In genomic region chr13:43820071-43820470, GRCm38 (mm10) we compare ENCODE assay signal across 25 mouse cellular contexts. TPM values are rescaled to one million over a fixed set of nuclear protein-coding genes. Genes with fewer than 3 reads are reported as not detected.
DNase-seq lines count a peak whose midpoint lies in the region; ATAC-seq and TF ChIP-seq lines count a peak whose summit lies in the region.
"Had no signal": no experiment of that assay in that cellular context is flagged by ENCODE, and none has a peak within 500 bp of the region (broad histone marks: within the 10 kb centered on the region; RNA-seq: fewer than 3 reads in every experiment).

No protein-coding gene starts in this region.

- no peaks in the 10 kb centered on the region for H3K36me3 ChIP-seq in midbrain, embryonic 11.5 days (ENCODE audit: control insufficient read depth, insufficient read depth, low read length)
- H3K36me3 ChIP-seq in midbrain, embryonic 15.5 days (replicated peaks): no peaks in the 10 kb centered on the region
- no peaks in the 10 kb centered on the region for H3K36me3 ChIP-seq in intestine, embryonic 15.5 days
- H3K36me3 ChIP-seq in intestine, embryonic 16.5 days (ENCODE audit: control insufficient read depth, insufficient read depth, low read length): no peaks in the 10 kb centered on the region
- no peaks in the 10 kb centered on the region for H3K36me3 ChIP-seq in intestine, postnatal 0 days (ENCODE audit: control insufficient read depth, insufficient read depth)
- H3K36me3 ChIP-seq: G1E had no signal

- peak; percentile 28 for DNase-seq in midbrain, embryonic 11.5 days (ENCODE audit: low spot score, missing footprints)
- no peak for DNase-seq in spleen, adult 12 weeks (ENCODE audit: low spot score)
- no peak for DNase-seq in adrenal gland, adult 8-10 months
- DNase-seq: adrenal gland, adult 2 months; adrenal gland, postnatal 10 days; adrenal gland, postnatal 14 days; adrenal gland, postnatal 25 days; adrenal gland, postnatal 36 days; B cell, adult 2 months; cerebellum, adult 11 months; cerebellum, adult 11-12 months; cerebellum, adult 18-20 months; cerebellum, adult 2 months had no signal

- no peak overlapping the region for H3K4me2 ChIP-seq in midbrain, embryonic 11.5 days
- no peak overlapping the region for H3K4me2 ChIP-seq in midbrain, embryonic 15.5 days
- no peak overlapping the region for H3K4me2 ChIP-seq in intestine, embryonic 15.5 days (replicated peaks)
- H3K4me2 ChIP-seq in intestine, embryonic 16.5 days (ENCODE audit: low read depth, low read length): no peak overlapping the region
- no peak overlapping the region for H3K4me2 ChIP-seq in intestine, postnatal 0 days (replicated peaks; ENCODE audit: low read depth)

- no peak for ATAC-seq in midbrain, embryonic 11.5 days (ENCODE audit: low FRiP score)
- ATAC-seq in midbrain, embryonic 15.5 days (replicated peaks): no peak
- ATAC-seq in intestine, embryonic 15.5 days: peak; percentile 87
- ATAC-seq in intestine, embryonic 16.5 days: peak; percentile 94
- peak; percentile 87 for ATAC-seq in intestine, postnatal 0 days
- ATAC-seq in cerebellum, adult (ENCODE audit: insufficient number of reproducible peaks, low FRiP score, low TSS enrichment): no peak
- ATAC-seq: activated CD4-positive, CD25-positive, alpha-beta regulatory T cell, adult 4 months; CD4-positive, CD25-positive, alpha-beta regulatory T cell, adult 4 months; Patski had no signal

- no peak overlapping the region for H3K9ac ChIP-seq in midbrain, embryonic 11.5 days (ENCODE audit: low read length)
- no peak overlapping the region for H3K9ac ChIP-seq in midbrain, embryonic 15.5 days
- no peak overlapping the region for H3K9ac ChIP-seq in intestine, embryonic 15.5 days
- H3K9ac ChIP-seq in intestine, embryonic 16.5 days (ENCODE audit: low read depth, low read length): no peak overlapping the region
- no peak overlapping the region for H3K9ac ChIP-seq in intestine, postnatal 0 days (ENCODE audit: low read depth, low read length)

- no peak overlapping the region for H3K4me3 ChIP-seq in midbrain, embryonic 11.5 days (ENCODE audit: low read depth, low read length)
- no peak overlapping the region for H3K4me3 ChIP-seq in midbrain, embryonic 15.5 days
- H3K4me3 ChIP-seq in intestine, embryonic 15.5 days (replicated peaks): no peak overlapping the region
- no peak overlapping the region for H3K4me3 ChIP-seq in intestine, embryonic 16.5 days (ENCODE audit: low read length)
- no peak overlapping the region for H3K4me3 ChIP-seq in intestine, postnatal 0 days (ENCODE audit: low read depth, low read length)

- 90% methylated on average over 8 of the region's 8 CpGs for WGBS in midbrain, embryonic 11.5 days
- WGBS in midbrain, embryonic 15.5 days: 88% methylated on average over 8 of the region's 8 CpGs
- WGBS in intestine, embryonic 15.5 days: 71% methylated on average over 8 of the region's 8 CpGs
- 65% methylated on average over 8 of the region's 8 CpGs for WGBS in intestine, embryonic 16.5 days
- WGBS in intestine, postnatal 0 days: 37% methylated on average over 8 of the region's 8 CpGs

- H3K27ac ChIP-seq in midbrain, embryonic 11.5 days (ENCODE audit: low read depth, low read length): no peak overlapping the region
- H3K27ac ChIP-seq in midbrain, embryonic 15.5 days: no peak overlapping the region
- no peak overlapping the region for H3K27ac ChIP-seq in intestine, embryonic 15.5 days
- no peak overlapping the region for H3K27ac ChIP-seq in intestine, embryonic 16.5 days (ENCODE audit: low read length)
- H3K27ac ChIP-seq in intestine, postnatal 0 days (ENCODE audit: low read depth, low read length): no peak overlapping the region

- no peaks in the 10 kb centered on the region for H3K4me1 ChIP-seq in midbrain, embryonic 11.5 days (ENCODE audit: control insufficient read depth, insufficient read depth, low read length)
- H3K4me1 ChIP-seq in midbrain, embryonic 15.5 days: no peaks in the 10 kb centered on the region
- H3K4me1 ChIP-seq in intestine, embryonic 15.5 days (replicated peaks): 0 out of 2 replicates have a peak, but pooled peaks cover 2% of the 10 kb centered on the region
- H3K4me1 ChIP-seq in intestine, embryonic 16.5 days (ENCODE audit: control insufficient read depth, insufficient read depth, low read length): peaks cover 3% of the 10 kb centered on the region; the same call in 1 of the 2 replicates
- H3K4me1 ChIP-seq in intestine, postnatal 0 days (replicated peaks; ENCODE audit: control insufficient read depth, insufficient read depth, low read length): peaks cover 3% of the 10 kb centered on the region; the same call in 1 of the 2 replicates

- TF ChIP-seq CTCF in intestine, postnatal 0 days (IDR thresholded peaks at IDR 0.05; ENCODE audit: low read depth): no peak

- H3K27me3 ChIP-seq in midbrain, embryonic 11.5 days (ENCODE audit: control insufficient read depth, insufficient read depth, low read length): no peaks in the 10 kb centered on the region
- no peaks in the 10 kb centered on the region for H3K27me3 ChIP-seq in midbrain, embryonic 15.5 days (replicated peaks)
- H3K27me3 ChIP-seq in intestine, embryonic 15.5 days (replicated peaks): no peaks in the 10 kb centered on the region
- H3K27me3 ChIP-seq in intestine, embryonic 16.5 days (replicated peaks; ENCODE audit: control insufficient read depth, insufficient read depth, low read length): no peaks in the 10 kb centered on the region
- no peaks in the 10 kb centered on the region for H3K27me3 ChIP-seq in intestine, postnatal 0 days (replicated peaks; ENCODE audit: control insufficient read depth, insufficient read depth, low read length)
- H3K27me3 ChIP-seq: CH12.LX had no signal

- peaks cover 4% of the 10 kb centered on the region; the same call in 1 of the 2 replicates for H3K9me3 ChIP-seq in midbrain, embryonic 11.5 days (ENCODE audit: control insufficient read depth, low read length)
- H3K9me3 ChIP-seq in midbrain, embryonic 15.5 days: no peaks in the 10 kb centered on the region
- no peaks in the 10 kb centered on the region for H3K9me3 ChIP-seq in intestine, embryonic 15.5 days
- H3K9me3 ChIP-seq in intestine, embryonic 16.5 days (ENCODE audit: control insufficient read depth, low read length): no peaks in the 10 kb centered on the region
- no peaks in the 10 kb centered on the region for H3K9me3 ChIP-seq in intestine, postnatal 0 days (ENCODE audit: control insufficient read depth)
- H3K9me3 ChIP-seq: G1E had no signal

RNA-seq across cellular contexts. Expression of gene Cd83, which starts 35.5 kb away (rescaled TPM):
- polyA plus RNA-seq in midbrain, embryonic 11.5 days (2014; fragmentation: Nextera tagmentation; extraction: Ambion mirVana): 6.0 and 7.1 TPM in 2 replicates
- 20.3 and 20.4 TPM in 2 replicates for polyA plus RNA-seq in midbrain, embryonic 15.5 days (2015; fragmentation: Nextera tagmentation; extraction: Ambion mirVana)
- polyA plus RNA-seq in intestine, embryonic 15.5 days (2015; fragmentation: Nextera tagmentation; extraction: Ambion mirVana): 9.1 and 10.3 TPM in 2 replicates
- polyA plus RNA-seq in intestine, embryonic 16.5 days (2015; fragmentation: Nextera tagmentation; extraction: Ambion mirVana): 9.2 and 9.6 TPM in 2 replicates
- polyA plus RNA-seq in intestine, postnatal 0 days (2015; fragmentation: Nextera tagmentation; extraction: Ambion mirVana): 4.2 and 5.0 TPM in 2 replicates
- 1 to 10 TPM; 2.2 to 5.8 (median 3.8) TPM for total RNA-seq in adrenal gland, adult 8-10 months (2022)
- total RNA-seq: MEL had no signal
- polyA plus RNA-seq: C2C12, G1E, Patski had no signal

Comparison
In these comparisons a context has a peak if more than half of its experiments do, and no peak if none do; other contexts are left out.
1. ATAC-seq: peak in intestine, embryonic 15.5 days (single experiment), intestine, embryonic 16.5 days (single experiment) and intestine, postnatal 0 days (single experiment); none in midbrain, embryonic 11.5 days (single experiment), midbrain, embryonic 15.5 days (single experiment) and cerebellum, adult (single experiment).